Mouse (Mus musculus): ENCODE results near the gene Slc35a5. TPM values are rescaled to one million over a fixed set of nuclear protein-coding genes. Genes with fewer than 3 reads are reported as not detected.

Gene Slc35a5
- polyA plus RNA-seq, 1 experiment from 2014 or later: 28.7 TPM

DNA sequence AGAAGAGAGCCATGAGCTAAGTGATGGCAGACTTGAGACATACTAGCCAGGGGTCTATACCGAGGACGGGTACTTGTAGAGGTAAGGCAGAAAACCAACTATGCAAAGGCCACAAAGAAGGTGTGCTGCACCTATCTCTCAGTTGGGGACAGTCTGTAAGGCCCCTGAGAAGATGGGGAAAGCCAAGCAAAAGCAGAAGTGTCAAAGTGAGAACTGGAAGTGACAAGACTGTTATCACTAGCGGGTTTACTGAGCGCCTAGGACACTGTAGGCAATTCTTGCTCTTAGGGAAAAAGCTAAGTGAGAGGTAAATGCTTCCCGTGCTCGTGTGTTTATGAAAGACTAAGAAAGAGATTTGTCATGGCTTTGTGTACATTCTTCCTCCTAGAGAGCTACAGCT, 13.4 kb downstream of the Slc35a5 start:
- Histone ChIP-seq H3K9me3 (ENCODE audit: low read length) (no peaks in the 10 kb centered on the region), H3K27me3 (replicated peaks; ENCODE audit: insufficient read depth, low read length) (no peaks in the 10 kb centered on the region), H3K4me1 (ENCODE audit: insufficient read depth, low read depth, low read length) (no peaks in the 10 kb centered on the region), H3K36me3 (ENCODE audit: insufficient read depth, low read length) (peaks cover 31% of the 10 kb centered on the region), H3K4me3 (ENCODE audit: low read depth, low read length) (no peak overlapping the region), H3K9ac (replicated peaks; ENCODE audit: low read depth) (no peak overlapping the region), H3K4me2 (replicated peaks; ENCODE audit: low read depth, low read length) (no peak overlapping the region), H3K27ac (ENCODE audit: low read length) (no peak overlapping the region)
- ATAC-seq (no peak), DNase-seq (ENCODE audit: low spot score) (no peak)
- 74% methylated on average over 6 of the region's 6 CpGs for WGBS
- TF ChIP-seq CTCF (IDR thresholded peaks at IDR 0.05) (no peak), EP300 (IDR thresholded peaks at IDR 0.05) (no peak)

DNA sequence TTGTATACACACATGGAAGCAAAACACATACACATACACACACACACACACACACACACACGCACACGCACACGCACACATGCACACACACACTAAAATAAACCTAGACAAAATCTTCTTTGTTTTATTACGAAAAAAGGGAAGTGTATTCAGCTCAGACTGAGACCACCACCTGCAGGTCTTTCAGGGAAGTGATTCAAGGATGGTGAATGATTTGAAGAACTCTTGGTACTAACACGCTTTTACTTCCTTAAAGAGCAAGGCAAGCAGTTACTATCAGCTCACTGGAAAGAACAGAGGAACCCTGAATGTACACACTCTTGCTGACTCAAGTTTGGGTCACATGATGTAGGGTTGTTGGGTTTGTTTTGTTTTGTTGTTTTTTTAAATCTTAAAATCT, 15.9 kb downstream of the Slc35a5 start:
- H3K4me3 ChIP-seq (ENCODE audit: low read depth, low read length): no peak overlapping the region
- H3K4me1 ChIP-seq (ENCODE audit: insufficient read depth, low read depth, low read length): no peaks in the 10 kb centered on the region
- H3K9me3 ChIP-seq (ENCODE audit: low read length): no peaks in the 10 kb centered on the region
- TF ChIP-seq EP300 (IDR thresholded peaks at IDR 0.05) (no peak), CTCF (IDR thresholded peaks at IDR 0.05) (peak; percentile 49)
- no peak overlapping the region for H3K27ac ChIP-seq (ENCODE audit: low read length)
- ATAC-seq: peak; percentile 23; the same call in 1 of the 2 replicates
- no peak overlapping the region for H3K4me2 ChIP-seq (replicated peaks; ENCODE audit: low read depth, low read length)
- peak; percentile 40 for DNase-seq (ENCODE audit: low spot score)
- 89% methylated on average over 5 of the region's 5 CpGs for WGBS
- H3K27me3 ChIP-seq (replicated peaks; ENCODE audit: insufficient read depth, low read length): no peaks in the 10 kb centered on the region
- H3K36me3 ChIP-seq (ENCODE audit: insufficient read depth, low read length): peaks cover 29% of the 10 kb centered on the region
- H3K9ac ChIP-seq (replicated peaks; ENCODE audit: low read depth): no peak overlapping the region

DNA sequence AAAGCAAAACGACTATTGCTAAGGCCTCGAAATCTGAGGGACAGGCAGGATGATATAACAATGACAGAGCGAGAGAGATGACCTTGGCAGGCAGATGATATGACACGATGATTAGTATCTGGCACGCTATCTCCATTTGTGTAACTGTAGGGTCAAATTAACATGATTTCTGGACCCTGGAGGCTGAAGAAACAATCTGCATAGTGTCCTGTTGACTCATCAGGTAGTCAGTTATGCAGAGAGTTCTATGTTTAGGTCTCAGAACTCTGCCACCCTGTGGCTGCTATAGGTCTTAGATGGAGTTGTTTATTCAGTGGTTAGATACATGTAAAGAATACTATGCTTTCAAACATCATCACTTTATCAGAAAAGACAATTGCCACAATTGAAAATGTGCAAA, 16.8 kb downstream of the Slc35a5 start:
- Histone ChIP-seq H3K4me3 (ENCODE audit: low read depth, low read length) (no peak overlapping the region), H3K4me1 (ENCODE audit: insufficient read depth, low read depth, low read length) (no peaks in the 10 kb centered on the region), H3K27me3 (replicated peaks; ENCODE audit: insufficient read depth, low read length) (no peaks in the 10 kb centered on the region), H3K36me3 (ENCODE audit: insufficient read depth, low read length) (peaks cover 24% of the 10 kb centered on the region), H3K9ac (replicated peaks; ENCODE audit: low read depth) (no peak overlapping the region), H3K4me2 (replicated peaks; ENCODE audit: low read depth, low read length) (no peak overlapping the region), H3K9me3 (ENCODE audit: low read length) (no peaks in the 10 kb centered on the region), H3K27ac (ENCODE audit: low read length) (no peak overlapping the region)
- TF ChIP-seq CTCF (IDR thresholded peaks at IDR 0.05) (peak; percentile 41), EP300 (IDR thresholded peaks at IDR 0.05) (no peak)
- peak; percentile 19 for DNase-seq (ENCODE audit: low spot score)
- ATAC-seq: no peak
- 90% methylated on average over 5 of the region's 5 CpGs for WGBS

DNA sequence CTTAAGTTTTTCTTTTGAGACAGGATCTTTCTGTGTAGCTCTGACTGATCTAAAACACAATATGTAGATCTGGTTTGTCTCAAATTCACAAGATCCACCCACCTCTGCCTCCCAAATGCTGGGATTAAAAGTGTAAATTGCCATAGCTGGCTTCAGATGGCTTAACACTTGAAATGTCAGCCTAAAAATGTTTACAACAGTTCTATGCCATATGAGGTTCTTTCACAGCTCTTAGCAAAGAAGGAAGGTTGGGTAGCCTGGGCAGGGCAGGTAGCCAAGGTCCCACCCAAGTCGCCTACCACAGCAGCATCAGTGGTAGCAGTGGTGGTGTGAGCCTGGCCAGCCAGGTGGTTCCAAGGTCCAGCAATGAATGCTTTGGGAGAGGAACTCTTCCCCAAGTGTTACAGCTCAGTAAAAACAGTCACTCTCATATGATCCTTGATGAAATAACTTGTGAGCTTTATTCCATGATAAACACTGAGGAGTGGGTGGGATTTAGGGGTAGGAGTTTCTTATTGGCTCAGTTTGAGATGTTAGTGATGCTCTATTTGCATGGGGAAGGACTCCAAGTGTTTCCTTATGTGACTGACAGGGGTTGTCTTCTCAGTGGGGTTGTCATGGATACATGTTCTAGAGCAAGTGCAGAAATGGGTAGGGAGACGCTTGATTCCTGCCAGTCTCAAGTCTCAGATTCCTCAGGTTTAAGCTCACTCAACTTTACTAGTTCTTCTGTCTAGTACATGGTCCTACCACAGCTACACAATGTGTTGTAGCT, 30.4 kb downstream of the Slc35a5 start:
- DNase-seq (ENCODE audit: low spot score) (no peak), ATAC-seq (no peak)
- H3K4me3 ChIP-seq (ENCODE audit: low read depth, low read length): no peak overlapping the region
- no peak overlapping the region for H3K9ac ChIP-seq (replicated peaks; ENCODE audit: low read depth)
- H3K27me3 ChIP-seq (replicated peaks; ENCODE audit: insufficient read depth, low read length): no peaks in the 10 kb centered on the region
- no peak for TF ChIP-seq CTCF (IDR thresholded peaks at IDR 0.05)
- TF ChIP-seq EP300 (IDR thresholded peaks at IDR 0.05): no peak
- 87% methylated on average over 2 of the region's 2 CpGs for WGBS
- no peaks in the 10 kb centered on the region for H3K36me3 ChIP-seq (ENCODE audit: insufficient read depth, low read length)
- H3K4me2 ChIP-seq (replicated peaks; ENCODE audit: low read depth, low read length): no peak overlapping the region
- H3K27ac ChIP-seq (ENCODE audit: low read length): no peak overlapping the region
- no peaks in the 10 kb centered on the region for H3K9me3 ChIP-seq (ENCODE audit: low read length)
- H3K4me1 ChIP-seq (ENCODE audit: insufficient read depth, low read depth, low read length): no peaks in the 10 kb centered on the region

DNA sequence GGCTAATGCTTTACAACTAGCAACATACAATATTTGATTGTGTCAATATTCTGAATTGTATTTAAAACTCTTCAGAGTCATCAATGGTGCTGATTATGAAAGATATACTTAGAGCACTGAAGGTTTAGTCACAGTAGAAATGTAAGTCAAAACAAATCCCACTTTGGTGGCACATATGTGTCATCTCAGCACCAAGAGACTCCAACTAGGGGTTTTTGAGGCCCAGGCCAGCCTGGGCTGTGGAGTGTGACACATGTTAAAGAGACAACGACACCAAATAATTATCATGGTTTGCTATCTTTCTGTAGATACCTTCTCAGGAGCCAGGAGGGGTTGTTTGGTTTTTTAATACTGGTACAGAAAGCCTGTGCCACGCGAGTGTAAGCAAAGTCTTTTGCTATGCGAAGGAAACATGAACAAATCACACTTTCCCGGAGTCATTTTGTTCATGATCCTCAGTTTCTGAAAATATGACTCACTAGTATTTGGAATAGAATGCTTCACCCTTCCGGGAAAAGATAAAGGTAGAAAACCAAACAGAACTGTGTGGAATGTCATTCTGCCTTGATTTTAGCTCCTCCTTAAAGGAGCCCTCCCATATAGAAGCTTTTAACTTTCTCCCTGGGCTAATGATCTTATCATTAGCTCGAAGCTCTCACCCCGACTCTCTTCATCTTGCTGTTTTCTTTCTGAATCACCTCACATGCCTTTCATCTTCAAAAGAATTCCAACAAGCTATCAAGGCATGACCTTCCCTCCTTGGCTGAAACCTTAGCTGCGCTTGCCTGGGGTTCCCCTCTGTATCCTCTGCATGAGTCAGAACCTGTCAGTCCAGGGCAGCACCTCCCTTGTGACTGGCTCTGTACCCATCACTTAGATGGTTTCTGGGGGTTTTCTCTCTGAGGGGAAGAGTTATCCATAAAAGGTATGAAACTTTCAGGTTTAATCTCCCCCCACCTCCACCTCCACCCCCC, 34.0 kb downstream of the Slc35a5 start:
- no peak overlapping the region for H3K4me3 ChIP-seq (ENCODE audit: low read depth, low read length)
- H3K27me3 ChIP-seq (replicated peaks; ENCODE audit: insufficient read depth, low read length): no peaks in the 10 kb centered on the region
- DNase-seq (ENCODE audit: low spot score) (peak; percentile 23), ATAC-seq (peak; percentile 55; the same call in 1 of the 2 replicates)
- 44% methylated on average over 9 of the region's 9 CpGs for WGBS
- no peaks in the 10 kb centered on the region for H3K9me3 ChIP-seq (ENCODE audit: low read length)
- H3K36me3 ChIP-seq (ENCODE audit: insufficient read depth, low read length): no peaks in the 10 kb centered on the region
- no peak overlapping the region for H3K4me2 ChIP-seq (replicated peaks; ENCODE audit: low read depth, low read length)
- no peaks in the 10 kb centered on the region for H3K4me1 ChIP-seq (ENCODE audit: insufficient read depth, low read depth, low read length)
- TF ChIP-seq EP300 (IDR thresholded peaks at IDR 0.05) (peak; percentile 39), CTCF (IDR thresholded peaks at IDR 0.05) (no peak)
- no peak overlapping the region for H3K27ac ChIP-seq (ENCODE audit: low read length)
- no peak overlapping the region for H3K9ac ChIP-seq (replicated peaks; ENCODE audit: low read depth)

DNA sequence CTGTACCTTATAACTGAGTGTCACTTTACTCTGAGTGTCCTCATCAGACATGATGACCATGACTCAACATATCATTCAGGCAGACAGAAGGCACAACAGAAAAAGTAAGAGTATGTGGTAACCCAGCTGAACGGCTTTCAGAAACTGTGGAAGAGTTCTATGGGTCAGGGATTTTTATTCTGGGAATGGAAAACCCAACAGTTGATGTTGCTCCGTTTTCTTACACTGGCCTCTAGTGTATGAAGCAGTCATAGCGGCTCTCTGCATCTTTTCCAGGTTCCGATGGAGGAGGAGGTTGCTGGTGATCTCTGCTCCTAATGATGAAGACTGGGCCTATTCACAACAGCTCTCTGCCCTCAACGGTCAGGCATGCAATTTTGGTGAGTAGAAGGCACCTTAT, 35.9 kb downstream of the Slc35a5 start:
- H3K27ac ChIP-seq (ENCODE audit: low read length): no peak overlapping the region
- H3K9me3 ChIP-seq (ENCODE audit: low read length): no peaks in the 10 kb centered on the region
- H3K36me3 ChIP-seq (ENCODE audit: insufficient read depth, low read length): no peaks in the 10 kb centered on the region
- 66% methylated on average over 5 of the region's 5 CpGs for WGBS
- peak; percentile 62 for TF ChIP-seq CTCF (IDR thresholded peaks at IDR 0.05)
- TF ChIP-seq EP300 (IDR thresholded peaks at IDR 0.05): no peak
- no peak overlapping the region for H3K4me2 ChIP-seq (replicated peaks; ENCODE audit: low read depth, low read length)
- H3K9ac ChIP-seq (replicated peaks; ENCODE audit: low read depth): no peak overlapping the region
- peak; percentile 35 for ATAC-seq
- no peaks in the 10 kb centered on the region for H3K4me1 ChIP-seq (ENCODE audit: insufficient read depth, low read depth, low read length)
- peak; percentile 57 for DNase-seq (ENCODE audit: low spot score)
- H3K27me3 ChIP-seq (replicated peaks; ENCODE audit: insufficient read depth, low read length): no peaks in the 10 kb centered on the region
- no peak overlapping the region for H3K4me3 ChIP-seq (ENCODE audit: low read depth, low read length)

All from lung, postnatal 0 days (tissue).